In the genomic region with DNA sequence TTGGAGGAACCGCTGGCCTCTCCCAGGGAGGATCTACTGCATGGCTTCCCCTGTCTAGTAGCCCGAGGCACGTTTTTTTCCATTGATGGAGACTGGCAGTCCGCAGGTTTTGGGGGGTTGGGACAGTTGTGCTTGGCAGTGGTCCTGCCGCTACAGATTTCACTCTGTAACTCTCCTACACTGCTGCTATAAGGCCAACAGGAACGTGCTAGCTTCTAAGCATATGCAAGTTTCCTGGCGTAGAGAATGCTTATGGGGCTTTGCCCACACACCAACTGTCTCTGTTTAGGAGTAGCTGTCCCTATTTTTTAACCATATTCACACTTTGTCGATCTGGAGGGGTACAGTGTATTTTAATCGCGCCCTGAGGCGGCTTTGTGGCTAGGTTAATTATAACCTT, we compare ENCODE assay signal across 13 mouse cellular contexts. TPM values are rescaled to one million over a fixed set of nuclear protein-coding genes. Genes with fewer than 3 reads are reported as not detected.
DNase-seq lines count a peak whose midpoint lies in the region; ATAC-seq and TF ChIP-seq lines count a peak whose summit lies in the region.
"Had no signal": no experiment of that assay in that cellular context is flagged by ENCODE, and none has a peak within 500 bp of the region (broad histone marks: within the 10 kb centered on the region; RNA-seq: fewer than 3 reads in every experiment).

No protein-coding gene starts in this region.

- H3K27ac ChIP-seq in forebrain, embryonic 12.5 days: 0 out of 2 replicates have a peak overlapping the region, but pooled peaks have one; percentile 69
- H3K27ac ChIP-seq in forebrain, embryonic 11.5 days (ENCODE audit: low read depth, low read length): no peak overlapping the region
- peak overlapping the region; percentile 66 for H3K27ac ChIP-seq in neural tube, embryonic 15.5 days (replicated peaks)
- H3K27ac ChIP-seq in kidney, adult 2 months (ENCODE audit: insufficient read depth, low read depth, low read length): no peak overlapping the region
- H3K27ac ChIP-seq: heart, embryonic 10.5 days; limb, embryonic 13.5 days had no signal

- no peak for TF ChIP-seq POLR2A in kidney, adult 2 months (IDR thresholded peaks at IDR 0.05; ENCODE audit: low read depth, low read length)

- no peak overlapping the region for H3K4me2 ChIP-seq in forebrain, embryonic 12.5 days
- H3K4me2 ChIP-seq in forebrain, embryonic 11.5 days (ENCODE audit: low read depth, low read length, severe bottlenecking): no peak overlapping the region
- H3K4me2 ChIP-seq in neural tube, embryonic 15.5 days: peak overlapping the region; percentile 30
- H3K4me2 ChIP-seq: limb, embryonic 13.5 days had no signal

- DNase-seq in forebrain, embryonic 11.5 days (ENCODE audit: low spot score): no peak
- peak; percentile 30 to 37 for DNase-seq in frontal cortex, postnatal 25 days (ENCODE audit: low spot score in 2 of 2)
- peak; percentile 68 for DNase-seq in layer of hippocampus, postnatal 36 days
- no peak for DNase-seq in kidney, adult 2 months
- DNase-seq in urinary bladder, postnatal 4 days (ENCODE audit: low spot score in 2 of 2): no peak
- no peak for DNase-seq in cerebellum, postnatal 36 days
- DNase-seq: adrenal gland, adult 2 months; cerebellum, adult 9-11 months had no signal

- H3K4me1 ChIP-seq in forebrain, embryonic 12.5 days: peaks cover 19% of the 10 kb centered on the region
- no peaks in the 10 kb centered on the region for H3K4me1 ChIP-seq in forebrain, embryonic 11.5 days (replicated peaks; ENCODE audit: control insufficient read depth, insufficient read depth, low read length)
- H3K4me1 ChIP-seq in neural tube, embryonic 15.5 days: peaks cover 29% of the 10 kb centered on the region
- no peaks in the 10 kb centered on the region for H3K4me1 ChIP-seq in kidney, adult 2 months (ENCODE audit: control insufficient read depth, insufficient read depth, low read length)
- H3K4me1 ChIP-seq: heart, embryonic 10.5 days had no signal

- H3K9me3 ChIP-seq in forebrain, embryonic 12.5 days: no peaks in the 10 kb centered on the region
- no peaks in the 10 kb centered on the region for H3K9me3 ChIP-seq in forebrain, embryonic 11.5 days (ENCODE audit: control insufficient read depth, low read length)
- H3K9me3 ChIP-seq in neural tube, embryonic 15.5 days (replicated peaks): no peaks in the 10 kb centered on the region
- H3K9me3 ChIP-seq: heart, embryonic 10.5 days; limb, embryonic 13.5 days had no signal

- H3K27me3 ChIP-seq in forebrain, embryonic 12.5 days: no peaks in the 10 kb centered on the region
- no peaks in the 10 kb centered on the region for H3K27me3 ChIP-seq in forebrain, embryonic 11.5 days (ENCODE audit: control insufficient read depth, insufficient read depth, low read length)
- H3K27me3 ChIP-seq in neural tube, embryonic 15.5 days (replicated peaks): no peaks in the 10 kb centered on the region
- no peaks in the 10 kb centered on the region for H3K27me3 ChIP-seq in kidney, adult 2 months (replicated peaks; ENCODE audit: control insufficient read depth, insufficient read depth, low read length)
- H3K27me3 ChIP-seq: limb, embryonic 13.5 days had no signal

- no peaks in the 10 kb centered on the region for H3K36me3 ChIP-seq in forebrain, embryonic 12.5 days (replicated peaks)
- H3K36me3 ChIP-seq in forebrain, embryonic 11.5 days (ENCODE audit: control insufficient read depth, insufficient read depth, low read length): no peaks in the 10 kb centered on the region
- no peaks in the 10 kb centered on the region for H3K36me3 ChIP-seq in neural tube, embryonic 15.5 days
- no peaks in the 10 kb centered on the region for H3K36me3 ChIP-seq in kidney, adult 2 months (ENCODE audit: control insufficient read depth, insufficient read depth, low read length)
- H3K36me3 ChIP-seq: heart, embryonic 10.5 days; limb, embryonic 13.5 days had no signal

- 55% methylated on average over 11 of the region's 11 CpGs for WGBS in forebrain, embryonic 12.5 days
- WGBS in forebrain, embryonic 11.5 days: 64% methylated on average over 11 of the region's 11 CpGs
- 34% methylated on average over 11 of the region's 11 CpGs for WGBS in neural tube, embryonic 15.5 days
- 47% methylated on average over 11 of the region's 11 CpGs for WGBS in kidney, adult 2 months

- no peak overlapping the region for H3K9ac ChIP-seq in forebrain, embryonic 12.5 days
- H3K9ac ChIP-seq in forebrain, embryonic 11.5 days (ENCODE audit: low read length): no peak overlapping the region
- no peak overlapping the region for H3K9ac ChIP-seq in neural tube, embryonic 15.5 days (replicated peaks)
- H3K9ac ChIP-seq: limb, embryonic 13.5 days had no signal

- peak; percentile 66; the same call in 1 of the 2 replicates for ATAC-seq in forebrain, embryonic 12.5 days (ENCODE audit: low FRiP score)
- ATAC-seq in forebrain, embryonic 11.5 days (replicated peaks; ENCODE audit: low FRiP score): no peak
- peak; percentile 67; the same call in 1 of the 2 replicates for ATAC-seq in neural tube, embryonic 15.5 days (ENCODE audit: low FRiP score)
- ATAC-seq: intestine, embryonic 16.5 days had no signal

- no peak overlapping the region for H3K4me3 ChIP-seq in forebrain, embryonic 12.5 days (replicated peaks)
- H3K4me3 ChIP-seq in forebrain, embryonic 11.5 days (ENCODE audit: low read depth, low read length): no peak overlapping the region
- no peak overlapping the region for H3K4me3 ChIP-seq in neural tube, embryonic 15.5 days (replicated peaks)
- no peak overlapping the region for H3K4me3 ChIP-seq in kidney, adult 2 months (ENCODE audit: insufficient read depth, low read depth, low read length)
- H3K4me3 ChIP-seq: heart, embryonic 10.5 days; limb, embryonic 13.5 days had no signal

- TF ChIP-seq CTCF in kidney, adult 2 months (conservative IDR thresholded peaks at IDR 0.05; ENCODE audit: insufficient read depth, insufficient read length, low read depth, low read length): no peak

RNA-seq across cellular contexts. Expression of gene Tmem178b, which starts 30.8 kb away (rescaled TPM):
- 14.6 and 15.5 TPM in 2 replicates for polyA plus RNA-seq in forebrain, embryonic 12.5 days (2016; fragmentation: Nextera tagmentation; extraction: Ambion mirVana)
- polyA plus RNA-seq in forebrain, embryonic 11.5 days (2014; fragmentation: Nextera tagmentation; extraction: Ambion mirVana): 7.2 and 7.4 TPM in 2 replicates
- total RNA-seq in layer of hippocampus, postnatal 36 days (2021): 100 to 1,000 TPM; 167 to 171 TPM
- 28.8 and 32.4 TPM in 2 replicates for polyA plus RNA-seq in neural tube, embryonic 15.5 days (2015; fragmentation: Nextera tagmentation; extraction: Ambion mirVana)
- polyA plus RNA-seq in kidney, adult 2 months (2012; rRNA removed): 1.3 and 1.7 TPM in 2 replicates

Comparison
In these comparisons a context has a peak if more than half of its experiments do, and no peak if none do; other contexts are left out.
1. H3K27ac ChIP-seq: peak in forebrain, embryonic 12.5 days (single experiment) and neural tube, embryonic 15.5 days (single experiment); none in forebrain, embryonic 11.5 days (single experiment) and kidney, adult 2 months (single experiment).
2. DNase-seq: peak in frontal cortex, postnatal 25 days (2 of 2) and layer of hippocampus, postnatal 36 days (2 of 2); none in forebrain, embryonic 11.5 days (single experiment), kidney, adult 2 months (single experiment), urinary bladder, postnatal 4 days (0 of 2) and cerebellum, postnatal 36 days (0 of 2).